ENCODE assay signal across 9 mouse cellular contexts in the genomic region with DNA sequence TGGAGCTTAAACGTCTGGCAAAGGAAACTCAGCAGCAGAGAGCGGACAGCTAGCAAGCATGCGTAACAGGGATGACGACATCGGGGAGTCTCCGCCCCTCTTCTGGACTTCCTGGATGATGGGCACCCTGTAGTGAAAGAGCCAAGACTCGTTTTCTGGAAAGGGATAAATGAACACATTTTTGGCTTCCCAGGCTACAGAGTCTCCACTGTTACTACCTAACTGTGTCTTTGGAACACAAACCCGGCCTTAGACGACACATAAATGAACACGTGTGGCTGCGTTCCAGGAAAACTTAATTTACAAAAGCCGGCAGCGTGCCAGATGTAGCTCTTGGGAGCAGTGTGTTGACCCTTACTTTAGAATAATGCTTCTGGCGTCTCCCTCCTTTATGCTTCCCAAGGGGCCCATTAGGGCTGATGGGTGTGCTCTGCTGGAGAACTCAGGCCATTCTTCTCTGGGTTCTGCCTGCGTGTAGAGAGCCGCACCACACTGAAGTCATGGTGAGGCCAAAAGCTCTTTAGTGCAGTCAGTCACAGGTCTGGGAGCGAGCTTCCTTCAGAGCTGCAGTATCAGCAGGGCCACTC.
DNase-seq lines count a peak whose midpoint lies in the region; ATAC-seq and TF ChIP-seq lines count a peak whose summit lies in the region.
"Had no signal": no experiment of that assay in that cellular context is flagged by ENCODE, and none has a peak within 500 bp of the region (broad histone marks: within the 10 kb centered on the region; RNA-seq: fewer than 3 reads in every experiment).

No protein-coding gene starts in this region.

- H3K27me3 ChIP-seq in midbrain, embryonic 13.5 days, result no peaks in the 10 kb centered on the region
- no peaks in the 10 kb centered on the region for H3K27me3 ChIP-seq in midbrain, embryonic 11.5 days (ENCODE audit: control insufficient read depth, insufficient read depth, low read length)
- no peaks in the 10 kb centered on the region for H3K27me3 ChIP-seq in heart, embryonic 14.5 days (ENCODE audit: control insufficient read depth, insufficient read depth, low read length)
- H3K27me3 ChIP-seq in lung, embryonic 15.5 days, result no peaks in the 10 kb centered on the region
- H3K27me3 ChIP-seq: Patski had no signal

- no peaks in the 10 kb centered on the region for H3K36me3 ChIP-seq in midbrain, embryonic 13.5 days
- H3K36me3 ChIP-seq in midbrain, embryonic 11.5 days (ENCODE audit: control insufficient read depth, insufficient read depth, low read length), result no peaks in the 10 kb centered on the region
- H3K36me3 ChIP-seq in heart, embryonic 14.5 days (ENCODE audit: control insufficient read depth, insufficient read depth, low read length), result no peaks in the 10 kb centered on the region
- no peaks in the 10 kb centered on the region for H3K36me3 ChIP-seq in lung, embryonic 15.5 days

- H3K4me2 ChIP-seq in midbrain, embryonic 13.5 days (replicated peaks), result no peak overlapping the region
- no peak overlapping the region for H3K4me2 ChIP-seq in midbrain, embryonic 11.5 days
- peak overlapping the region; percentile 31 for H3K4me2 ChIP-seq in heart, embryonic 14.5 days (ENCODE audit: low read length)
- 0 out of 2 replicates have a peak overlapping the region, but pooled peaks have one; percentile 19 for H3K4me2 ChIP-seq in lung, embryonic 15.5 days

- no peak for TF ChIP-seq POLR2A in embryonic fibroblast, embryonic 13.5 days (IDR thresholded peaks at IDR 0.05; ENCODE audit: low read depth, low read length)

- no peak overlapping the region for H3K27ac ChIP-seq in midbrain, embryonic 13.5 days
- H3K27ac ChIP-seq in midbrain, embryonic 11.5 days (ENCODE audit: low read depth, low read length), result no peak overlapping the region
- 0 out of 2 replicates have a peak overlapping the region, but pooled peaks have one; percentile 15 for H3K27ac ChIP-seq in embryonic fibroblast, embryonic 13.5 days (ENCODE audit: insufficient read depth, low read length)
- H3K27ac ChIP-seq in heart, embryonic 14.5 days (replicated peaks in 1 of 2; ENCODE audit: control insufficient read depth in 1 of 2, insufficient read depth in 1 of 2, low read depth in 2 of 2, low read length in 2 of 2), result peak overlapping the region; percentile 74 to 80
- peak overlapping the region; percentile 97 for H3K27ac ChIP-seq in lung, embryonic 15.5 days

- H3K9me3 ChIP-seq in midbrain, embryonic 13.5 days, result peaks cover 6% of the 10 kb centered on the region; the same call in 1 of the 2 replicates
- H3K9me3 ChIP-seq in midbrain, embryonic 11.5 days (ENCODE audit: control insufficient read depth, low read length), result no peaks in the 10 kb centered on the region
- no peaks in the 10 kb centered on the region for H3K9me3 ChIP-seq in heart, embryonic 14.5 days (ENCODE audit: control insufficient read depth, low read length)
- H3K9me3 ChIP-seq in lung, embryonic 15.5 days, result no peaks in the 10 kb centered on the region

- H3K9ac ChIP-seq in midbrain, embryonic 13.5 days (replicated peaks), result no peak overlapping the region
- H3K9ac ChIP-seq in midbrain, embryonic 11.5 days (ENCODE audit: low read length), result no peak overlapping the region
- H3K9ac ChIP-seq in heart, embryonic 14.5 days (ENCODE audit: low read length), result no peak overlapping the region
- H3K9ac ChIP-seq in lung, embryonic 15.5 days, result no peak overlapping the region

- DNase-seq in midbrain, embryonic 11.5 days (ENCODE audit: low spot score, missing footprints), result no peak
- peak; percentile 84 for DNase-seq in kidney, postnatal 14 days
- DNase-seq in skeletal muscle tissue, adult 2 months (ENCODE audit: low read depth, low spot score), result peak; percentile 73

- TF ChIP-seq CTCF in embryonic fibroblast, embryonic 13.5 days (IDR thresholded peaks at IDR 0.05; ENCODE audit: borderline replicate concordance, insufficient read depth, low read length), result no peak

- 65% methylated on average over 17 of the region's 17 CpGs for WGBS in midbrain, embryonic 13.5 days
- WGBS in midbrain, embryonic 11.5 days, result 78% methylated on average over 17 of the region's 17 CpGs
- 45% methylated on average over 17 of the region's 17 CpGs for WGBS in heart, embryonic 14.5 days
- 34% methylated on average over 17 of the region's 17 CpGs for WGBS in lung, embryonic 15.5 days

- peak; percentile 18; the same call in 1 of the 2 replicates for ATAC-seq in midbrain, embryonic 13.5 days
- ATAC-seq in midbrain, embryonic 11.5 days (ENCODE audit: low FRiP score), result no peak
- peak; percentile 52 for ATAC-seq in heart, embryonic 14.5 days (ENCODE audit: insufficient number of reproducible peaks, insufficient read depth, low FRiP score, low read depth)
- peak; percentile 55 for ATAC-seq in lung, embryonic 15.5 days (ENCODE audit: borderline replicate concordance, extremely low read depth, low FRiP score, low TSS enrichment)
- no peak for ATAC-seq in monocyte, adult 5-6 weeks (replicated peaks; ENCODE audit: insufficient number of reproducible peaks, low FRiP score, low TSS enrichment, poor library complexity, severe bottlenecking)
- ATAC-seq: Patski had no signal

- H3K4me3 ChIP-seq in midbrain, embryonic 13.5 days (replicated peaks), result no peak overlapping the region
- no peak overlapping the region for H3K4me3 ChIP-seq in midbrain, embryonic 11.5 days (ENCODE audit: low read depth, low read length)
- H3K4me3 ChIP-seq in embryonic fibroblast, embryonic 13.5 days (ENCODE audit: insufficient read depth, low read length), result no peak overlapping the region
- H3K4me3 ChIP-seq in heart, embryonic 14.5 days (ENCODE audit: control insufficient read depth in 1 of 2, insufficient read depth in 1 of 2, low read depth in 1 of 2, low read length in 2 of 2), result no peak overlapping the region
- H3K4me3 ChIP-seq in lung, embryonic 15.5 days, result no peak overlapping the region

- H3K4me1 ChIP-seq in midbrain, embryonic 13.5 days (replicated peaks), result peaks cover 26% of the 10 kb centered on the region
- H3K4me1 ChIP-seq in midbrain, embryonic 11.5 days (ENCODE audit: control insufficient read depth, insufficient read depth, low read length), result no peaks in the 10 kb centered on the region
- peaks cover 22% of the 10 kb centered on the region for H3K4me1 ChIP-seq in embryonic fibroblast, embryonic 13.5 days (ENCODE audit: control insufficient read depth, insufficient read depth, low read length)
- peaks cover 22 to 23% of the 10 kb centered on the region in 2 experiments for H3K4me1 ChIP-seq in heart, embryonic 14.5 days (ENCODE audit: control insufficient read depth in 2 of 2, insufficient read depth in 2 of 2, low read length in 2 of 2)
- peaks cover 80% of the 10 kb centered on the region for H3K4me1 ChIP-seq in lung, embryonic 15.5 days

Comparison
In these comparisons a context has a peak if more than half of its experiments do, and no peak if none do; other contexts are left out.
1. ATAC-seq: peak in midbrain, embryonic 13.5 days (single experiment), heart, embryonic 14.5 days (single experiment) and lung, embryonic 15.5 days (single experiment); none in midbrain, embryonic 11.5 days (single experiment) and monocyte, adult 5-6 weeks (single experiment).
2. H3K27ac ChIP-seq: peak in embryonic fibroblast, embryonic 13.5 days (single experiment), heart, embryonic 14.5 days (2 of 2) and lung, embryonic 15.5 days (single experiment); none in midbrain, embryonic 13.5 days (single experiment) and midbrain, embryonic 11.5 days (single experiment).
3. H3K4me2 ChIP-seq: peak in heart, embryonic 14.5 days (single experiment) and lung, embryonic 15.5 days (single experiment); none in midbrain, embryonic 13.5 days (single experiment) and midbrain, embryonic 11.5 days (single experiment).